Mouse (Mus musculus) layer of hippocampus, postnatal 10 days (tissue): Measurements from ENCODE around the gene Gna13. TPM values are rescaled to one million over a fixed set of nuclear protein-coding genes. Genes with fewer than 3 reads are reported as not detected.
"Not testable (repeated sequence)": the region's sequence is repeated elsewhere in the genome, so short reads cannot be mapped to it uniquely, and the experiment has no call there.

Experiments
- DNase-seq, 2 experiments: peaks; one replicate each; pipeline ENCODE4 v3.0.0; 2021; ENCODE audit warnings: low spot score in 2 of 2
- long read RNA-seq: library from polyadenylated mRNA; stranded (forward); transcript quantifications from one replicate; pipeline ENCODE4 v2.0.0, GENCODE M21; 2023
- total RNA-seq, 2 experiments: library from RNA; stranded (reverse); gene quantifications; 2 replicates each; pipeline ENCODE4 v1.2.3; 2021

Gene Gna13
- 10 to 100 TPM; 58.9 to 61.5 TPM for total RNA-seq
- long read RNA-seq, full-length matches to known transcripts, result 16 of 24 reads
- long read RNA-seq, partial matches to known transcripts, result 6 of 24 reads
- long read RNA-seq, other reads (novel, unspliced or antisense), result 2 of 24 reads

DNA sequence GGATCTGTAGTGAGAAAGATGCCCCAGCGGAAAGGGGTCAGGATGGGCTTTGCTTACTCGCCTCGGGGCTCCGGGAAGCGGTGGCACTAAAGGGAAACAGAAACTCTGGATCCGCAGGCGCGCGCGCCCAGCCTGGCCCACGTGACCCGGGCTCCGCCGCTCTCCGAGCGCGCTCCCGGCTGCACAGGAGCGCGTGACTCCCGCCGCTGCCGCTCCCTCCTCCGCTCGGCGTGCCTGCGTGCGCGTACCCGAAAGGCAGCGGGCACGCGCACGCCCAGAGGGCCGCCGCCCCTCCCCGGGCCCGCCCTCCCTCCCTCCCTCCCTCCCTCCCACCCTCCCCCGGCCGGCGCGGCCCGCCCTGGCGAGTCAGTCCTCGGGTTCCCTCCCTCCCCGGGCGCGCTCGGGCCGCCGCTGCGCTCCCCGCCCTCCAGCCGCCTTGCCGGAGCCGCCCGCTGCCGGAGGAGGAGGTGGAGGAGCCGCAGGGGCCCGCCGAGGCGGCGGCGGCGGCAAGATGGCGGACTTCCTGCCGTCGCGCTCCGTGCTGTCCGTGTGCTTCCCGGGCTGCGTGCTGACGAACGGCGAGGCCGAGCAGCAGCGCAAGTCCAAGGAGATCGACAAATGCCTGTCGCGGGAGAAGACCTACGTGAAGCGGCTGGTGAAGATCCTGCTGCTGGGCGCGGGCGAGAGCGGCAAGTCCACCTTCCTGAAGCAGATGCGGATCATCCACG, at the start of gene Gna13:
Gene Gna13 (plus strand): TSS at position 369 of the 728 bp plus-strand sequence.
- peak; percentile 88 to 93 for DNase-seq

DNA sequence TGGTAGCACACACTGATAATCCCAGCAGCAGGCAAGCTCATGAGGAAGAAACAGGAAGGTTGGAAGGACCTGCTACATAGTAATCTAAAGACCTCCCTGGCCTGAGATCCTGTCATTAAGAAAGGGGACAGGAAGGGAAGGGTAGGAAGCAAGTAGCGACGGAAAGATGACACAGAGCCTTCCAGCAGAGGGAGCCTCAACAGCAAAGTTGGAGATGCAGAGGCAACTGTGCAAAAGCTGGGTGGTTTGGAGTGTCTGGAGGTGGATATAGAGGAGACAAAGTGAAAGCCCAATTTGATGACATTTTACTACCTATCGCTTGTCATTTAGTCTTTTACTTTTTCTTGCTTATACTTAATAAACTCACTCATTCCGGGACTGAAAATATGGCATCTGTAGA, 45.7 kb upstream of the Gna13 start:
- DNase-seq, result peak; percentile 65 to 70

DNA sequence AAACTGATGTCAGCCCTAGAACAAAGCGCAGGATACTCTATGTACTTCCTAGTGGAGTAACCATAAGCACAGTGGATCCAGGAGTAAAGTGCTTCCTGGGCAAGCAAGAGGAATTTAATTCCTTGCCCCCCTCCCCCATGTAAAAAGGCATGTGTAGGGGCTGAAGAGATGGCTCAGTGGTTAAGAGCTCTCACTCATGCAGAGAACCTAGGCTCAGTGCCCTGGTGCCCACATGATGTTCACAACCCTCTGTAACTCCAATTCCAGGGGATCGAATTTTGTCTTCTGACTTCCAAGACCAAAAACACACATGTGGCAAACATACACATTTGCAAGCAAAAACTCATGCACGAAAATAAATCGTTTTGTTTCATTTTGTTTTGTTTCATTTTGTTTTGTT, 43.2 kb upstream of the Gna13 start:
- DNase-seq, result no peak

DNA sequence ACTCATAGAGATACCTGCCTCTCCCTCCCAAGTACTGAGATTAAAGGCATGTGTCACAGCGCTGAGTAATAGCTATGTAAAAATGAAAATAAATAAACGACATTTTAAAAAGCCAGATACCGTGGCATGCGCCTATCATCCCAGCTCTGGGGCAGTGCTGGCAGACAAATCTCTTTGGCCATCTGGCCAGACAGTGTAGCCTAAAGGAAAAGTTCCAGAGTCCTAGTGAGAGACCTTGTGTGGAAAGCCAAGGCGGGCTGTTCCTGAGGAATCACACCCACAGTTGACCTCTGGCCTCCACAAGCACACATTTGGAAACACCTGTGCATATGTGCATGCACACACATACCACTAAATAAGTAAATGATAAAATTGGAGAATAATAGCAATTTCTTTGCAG, 42.7 kb upstream of the Gna13 start:
- DNase-seq, result no peak

DNA sequence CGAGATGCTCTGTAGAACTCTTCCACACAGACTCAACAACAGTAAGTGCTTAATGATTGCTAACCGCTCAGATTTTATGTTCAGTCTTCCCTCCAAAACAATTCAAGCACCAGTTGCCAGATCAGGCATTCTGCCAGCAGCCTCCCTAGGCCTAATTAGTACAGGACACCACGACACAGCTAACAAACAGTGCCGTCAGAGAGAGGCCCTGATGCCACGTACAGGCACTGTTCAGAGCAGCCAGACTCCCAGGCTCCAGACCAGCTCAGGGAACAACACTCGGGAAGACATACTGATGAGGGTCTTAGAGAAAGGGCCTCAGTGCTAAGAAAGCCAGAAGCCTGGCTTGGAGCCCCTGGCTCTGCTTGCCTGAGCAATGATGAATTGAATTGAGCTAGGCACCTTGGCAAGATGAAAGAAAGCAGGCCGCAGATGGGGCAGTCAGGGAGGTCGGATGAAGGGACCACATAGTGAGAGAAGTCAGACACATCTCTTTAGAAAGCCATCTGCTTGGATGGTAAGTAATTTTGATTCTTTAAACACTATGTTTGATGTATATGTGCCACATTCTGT, 42.2 kb upstream of the Gna13 start:
- DNase-seq, result peak; percentile 87 to 89

DNA sequence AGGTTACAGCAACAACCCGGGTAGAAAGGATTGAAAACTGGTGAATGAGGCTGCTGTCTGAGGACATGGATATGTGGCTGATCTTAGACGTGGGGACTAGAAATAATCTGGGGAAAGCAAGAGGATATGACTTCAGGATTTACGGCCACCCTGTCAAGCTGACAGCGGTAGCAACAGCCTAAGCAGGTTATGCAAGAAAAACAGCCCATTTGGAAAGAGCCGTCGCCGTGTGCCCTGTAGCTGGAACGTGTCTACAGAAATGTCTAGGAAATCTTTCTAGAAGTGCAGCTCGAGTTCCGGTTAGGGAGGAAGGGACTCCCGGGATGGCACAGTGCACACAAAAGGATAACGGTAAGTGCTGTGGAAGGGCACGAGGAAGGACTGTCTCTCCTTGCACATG, 36.4 kb upstream of the Gna13 start:
- DNase-seq, result no peak

DNA sequence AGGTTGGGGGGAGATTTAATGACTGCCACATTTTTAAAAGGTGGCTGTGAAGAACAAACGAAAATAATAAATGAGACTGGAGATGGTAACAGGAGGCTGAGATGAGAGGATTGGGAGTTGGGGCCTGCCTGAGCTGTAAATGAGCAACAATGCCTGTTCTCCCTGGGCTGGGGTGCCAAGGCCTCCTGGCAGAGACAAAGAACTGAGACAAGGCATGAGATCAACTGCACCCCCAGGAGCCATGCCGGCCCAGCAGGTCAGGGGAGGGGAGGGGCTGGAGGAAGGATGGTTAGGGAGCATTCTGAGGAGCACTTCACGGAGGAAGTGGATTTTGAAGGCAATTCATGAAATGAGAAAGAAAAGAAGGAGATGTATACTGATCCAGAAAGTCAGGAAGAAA, 35.2 kb upstream of the Gna13 start:
- DNase-seq, result no peak

DNA sequence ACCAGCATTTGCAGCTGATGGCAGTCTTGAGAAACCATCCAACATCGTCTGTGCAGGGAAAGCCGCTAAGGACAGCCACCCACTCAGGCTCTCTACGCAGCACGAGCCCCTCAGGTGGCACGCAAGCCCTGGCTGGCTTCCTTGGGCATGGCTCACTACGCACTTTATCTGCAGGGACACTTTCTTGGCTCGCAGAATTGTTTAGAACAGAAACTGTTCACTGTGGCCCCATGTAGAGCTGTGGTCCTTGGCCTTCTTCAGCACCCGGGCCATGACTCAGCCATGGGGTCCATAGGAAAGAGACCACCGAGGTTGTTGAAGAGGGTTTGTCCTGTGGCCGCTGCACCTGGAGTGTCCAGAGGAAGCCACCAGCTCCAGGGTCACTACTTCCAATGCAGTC, 34.7 kb upstream of the Gna13 start:
- no peak for DNase-seq

DNA sequence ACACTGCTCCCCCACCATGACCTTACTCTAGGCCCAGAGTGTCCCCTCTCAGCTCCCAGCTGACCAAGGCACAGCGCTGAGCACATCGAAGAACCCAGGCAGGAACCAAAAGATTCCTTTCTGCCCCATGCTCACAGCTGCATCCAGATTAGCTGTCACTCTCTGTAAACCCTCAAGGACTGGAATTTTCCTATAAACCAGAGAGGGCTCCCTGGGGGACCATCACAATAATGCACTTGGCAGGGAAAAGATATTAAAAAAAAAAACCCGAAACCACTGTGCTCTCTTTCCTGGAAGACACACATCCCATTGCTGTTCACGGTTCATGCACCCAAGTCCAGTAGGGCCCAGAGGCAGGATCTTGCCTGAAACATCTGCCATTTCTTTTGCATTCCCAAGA, 33.3 kb upstream of the Gna13 start:
- DNase-seq, result no peak

DNA sequence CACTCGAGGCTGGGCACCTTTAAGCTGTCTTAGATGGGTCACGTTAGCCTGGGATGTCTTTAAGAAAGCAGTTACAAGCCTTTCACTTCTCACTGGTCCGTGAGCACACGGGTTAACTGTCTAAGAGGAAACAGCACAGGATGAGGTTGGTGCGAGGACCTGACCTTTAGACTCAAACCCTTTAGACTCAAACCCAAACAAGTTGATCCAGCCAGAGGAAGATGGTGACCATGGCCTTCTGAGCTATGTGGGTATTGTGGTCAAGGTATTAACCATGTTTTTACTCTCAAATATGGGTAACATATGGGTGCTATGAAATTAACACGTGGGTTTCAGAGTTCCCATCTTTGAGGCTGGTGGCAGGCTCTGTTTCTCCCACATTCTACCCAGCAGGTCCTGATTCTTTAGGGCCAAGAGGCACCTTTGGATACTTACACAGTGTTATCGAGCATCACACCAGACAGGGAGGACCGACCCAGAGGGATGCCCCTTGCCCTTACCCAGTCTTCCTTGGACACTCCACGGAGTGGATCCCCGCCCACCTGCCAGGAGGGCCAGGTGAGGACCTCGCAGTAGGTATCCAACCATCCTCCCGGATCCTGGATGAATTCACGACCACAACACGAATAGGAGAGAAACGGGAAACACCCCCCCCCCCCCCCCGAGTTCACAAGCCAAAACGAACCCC, 31.8 kb upstream of the Gna13 start:
- DNase-seq, result no peak

DNA sequence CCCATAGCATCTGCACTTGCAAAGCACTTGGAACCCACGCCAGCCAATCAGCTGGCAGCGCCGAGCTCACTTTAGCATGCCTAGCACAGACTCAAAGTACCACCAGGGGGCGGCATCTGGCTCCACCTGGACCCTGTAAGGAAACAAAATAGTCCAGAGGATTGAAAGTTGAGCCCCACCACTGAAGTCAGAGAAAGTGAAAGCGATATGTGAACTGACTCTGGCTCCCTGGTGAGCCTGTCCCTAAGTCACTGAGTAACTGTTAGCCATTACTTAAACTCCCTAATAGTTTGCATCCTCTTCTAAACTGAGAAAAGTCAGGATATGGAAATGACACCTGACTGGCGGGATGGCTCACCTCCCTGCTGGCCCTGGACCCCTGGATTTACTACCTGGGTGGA, 31.2 kb upstream of the Gna13 start:
- DNase-seq, result peak; percentile 93 to 95

DNA sequence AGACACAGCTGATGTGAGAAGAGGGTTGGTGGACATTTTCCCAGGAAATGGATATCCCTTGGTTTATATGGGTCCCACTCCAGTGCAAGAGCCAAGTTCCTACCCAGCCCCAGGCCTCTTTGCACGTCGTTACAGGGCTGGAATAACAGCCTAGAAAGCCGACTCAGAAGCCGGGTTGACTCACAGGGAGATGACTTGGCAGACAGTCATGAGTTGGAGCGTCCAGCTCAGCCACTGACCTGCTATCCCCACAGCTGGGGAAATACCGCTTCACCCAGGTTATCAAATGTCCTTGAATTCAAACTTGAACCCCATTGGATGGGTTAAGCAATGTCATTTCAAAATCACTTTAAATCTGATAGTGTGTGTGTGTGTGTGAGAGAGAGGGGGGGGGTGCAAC, 29.9 kb upstream of the Gna13 start:
- no peak for DNase-seq

DNA sequence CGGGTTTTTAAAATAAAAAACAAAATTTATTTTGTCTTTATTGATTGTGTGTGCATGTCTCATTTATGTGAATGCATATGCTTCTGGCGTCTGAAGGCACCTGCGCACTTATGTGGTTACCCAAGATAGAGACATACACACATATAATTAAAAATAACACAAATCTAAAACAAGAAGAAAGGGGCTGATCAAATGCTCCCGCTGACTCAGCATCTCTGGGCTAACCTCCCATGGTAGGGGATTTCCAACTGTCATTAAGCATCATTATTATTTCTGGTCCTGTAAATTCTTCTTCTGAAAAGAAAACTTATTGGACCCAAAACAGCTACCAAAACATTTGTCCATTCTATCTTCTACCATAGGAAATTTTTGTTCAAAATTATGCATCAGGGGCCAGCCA, 27.9 kb upstream of the Gna13 start:
- DNase-seq, result no peak

DNA sequence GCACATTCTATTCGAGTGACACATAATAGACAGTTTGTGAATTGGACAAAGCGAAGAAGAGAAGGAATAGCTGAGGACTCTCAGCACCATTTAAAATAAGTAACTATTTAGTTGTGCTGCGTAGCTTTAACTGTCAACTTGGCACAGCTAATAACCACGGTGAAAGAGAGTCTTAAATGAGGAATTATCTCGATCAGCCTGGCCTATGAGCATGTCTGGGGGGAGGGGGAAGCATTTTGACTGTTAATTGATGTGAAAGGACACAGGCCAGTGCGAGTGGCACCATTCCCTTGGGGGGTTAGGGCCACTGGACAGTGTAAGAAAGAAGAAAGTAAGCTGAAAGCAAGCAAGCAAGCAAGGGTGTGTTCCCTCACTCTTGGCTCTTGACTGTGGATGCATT, 26.7 kb upstream of the Gna13 start:
- DNase-seq, result no peak

DNA sequence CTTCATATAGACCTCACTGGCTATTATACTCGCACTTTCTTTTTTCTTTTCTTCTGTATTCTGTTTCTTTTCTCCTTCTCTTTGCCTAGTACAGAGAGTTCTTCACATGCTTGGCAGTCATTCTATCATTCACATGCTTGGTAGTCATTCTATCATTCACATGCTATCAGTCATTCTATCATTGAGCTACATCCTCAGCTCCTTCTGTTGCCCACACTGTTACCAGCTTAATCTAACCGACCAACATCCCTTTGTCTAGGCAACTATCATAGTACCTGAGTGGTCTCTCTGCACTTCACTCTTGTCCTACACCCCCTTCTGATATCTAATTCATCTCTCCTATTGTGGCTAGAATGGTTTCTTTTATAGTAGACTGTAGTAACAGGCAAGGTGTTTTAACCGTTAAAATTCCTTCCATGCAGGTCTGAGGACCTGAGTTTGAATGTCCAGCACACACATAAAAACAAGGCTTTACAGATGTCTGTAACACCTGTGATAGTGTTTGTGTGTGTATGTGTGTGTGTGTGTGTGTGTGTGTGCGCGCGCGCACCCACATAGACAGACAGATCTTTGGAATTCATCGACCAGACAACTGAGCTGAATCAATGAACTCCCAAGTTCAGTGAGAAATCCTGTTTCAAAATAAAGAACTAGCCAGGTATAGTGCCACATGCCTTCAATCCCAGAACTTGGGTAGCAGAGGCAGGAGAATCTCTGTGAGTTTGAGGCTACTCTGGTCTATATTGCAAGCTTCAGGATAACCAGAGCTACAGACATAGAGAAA, 23.3 kb upstream of the Gna13 start:
- no peak for DNase-seq

DNA sequence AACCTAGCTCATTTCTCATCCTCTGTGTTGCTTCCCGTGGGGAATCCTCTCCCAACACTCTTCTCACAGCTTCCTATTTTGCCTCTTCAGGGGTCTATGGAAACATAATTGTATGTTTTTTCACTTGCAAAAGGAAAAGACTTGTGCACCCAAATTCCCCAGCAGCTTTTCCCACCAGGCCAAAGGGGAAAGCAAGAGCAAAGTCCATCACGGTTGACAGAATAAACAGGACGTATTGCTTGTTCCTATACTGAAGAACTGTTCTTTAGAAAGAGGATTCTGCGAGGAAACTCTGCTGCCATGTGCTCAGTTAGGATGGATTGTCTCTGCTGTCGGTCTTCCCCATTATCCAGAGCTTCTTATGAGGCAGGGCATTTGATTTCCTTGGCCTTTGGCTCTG, 22.1 kb upstream of the Gna13 start:
- no peak for DNase-seq

DNA sequence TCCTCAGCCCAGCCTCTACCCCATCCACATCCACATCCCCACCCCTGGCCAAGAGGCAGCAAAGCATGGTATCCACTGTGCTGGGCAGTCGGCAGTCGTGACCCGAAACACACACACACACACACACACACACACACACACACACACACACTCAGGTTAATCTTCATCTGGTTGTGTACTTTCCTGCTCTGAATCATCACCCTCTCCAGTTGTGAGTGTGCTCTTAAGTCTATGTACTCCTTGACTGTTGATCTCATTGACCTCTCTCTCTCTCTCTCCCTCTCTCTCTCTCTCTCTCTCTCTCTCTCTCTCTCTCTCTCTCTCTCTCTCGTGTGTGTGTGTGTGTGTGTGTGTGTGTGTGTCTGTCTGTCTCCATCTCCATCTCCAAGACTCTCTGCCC, 20.0 kb upstream of the Gna13 start:
- DNase-seq, result not testable (repeated sequence)

DNA sequence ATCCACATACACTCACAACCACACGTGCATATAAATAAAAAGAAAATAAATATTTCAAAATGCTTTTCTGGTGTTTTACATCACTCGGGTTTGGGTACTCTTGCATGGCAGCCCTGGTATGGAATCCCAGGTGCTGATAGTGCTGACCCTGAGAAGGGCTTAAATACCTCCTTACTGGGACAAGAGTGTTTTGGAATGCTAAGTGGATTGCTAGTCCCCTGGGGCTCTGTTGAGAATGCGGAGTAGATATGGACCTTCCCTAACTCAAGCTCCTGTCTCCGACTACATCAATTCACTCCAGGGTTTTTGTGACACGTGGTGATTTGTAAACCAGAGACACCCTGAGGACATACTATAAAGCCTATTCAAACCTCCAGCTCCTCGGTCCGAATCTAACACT, 19.1 kb upstream of the Gna13 start:
- DNase-seq, result no peak

DNA sequence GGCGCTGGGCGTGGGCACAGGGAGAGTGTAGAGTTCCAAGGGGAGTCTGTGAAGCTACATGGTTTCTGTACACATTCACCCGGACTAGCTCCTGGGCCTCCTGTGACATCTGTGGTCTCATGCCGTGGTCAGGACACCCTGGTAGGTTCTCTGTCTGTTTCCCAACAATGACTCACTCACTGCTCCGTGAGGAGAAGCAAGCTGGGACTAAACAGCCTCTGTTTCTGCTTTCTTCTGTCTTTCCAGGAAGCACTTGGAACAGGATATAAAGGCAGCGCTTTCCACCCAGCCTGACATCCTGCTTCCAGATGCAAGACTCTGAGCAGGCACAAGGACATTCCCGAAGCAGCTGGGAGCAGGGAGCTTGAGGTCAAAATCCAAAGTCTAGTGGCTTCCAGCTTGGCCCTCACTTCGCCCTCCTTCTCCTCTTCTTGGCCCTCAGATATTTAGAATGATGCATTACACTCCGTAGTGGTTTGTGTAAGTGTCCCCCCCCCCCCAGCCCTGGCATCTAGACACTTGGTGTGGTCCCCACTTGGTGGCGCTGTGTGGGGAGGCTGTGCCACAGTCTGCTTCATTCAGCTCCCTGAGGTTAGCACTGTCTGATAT, 18.5 kb upstream of the Gna13 start:
- DNase-seq, result peak; percentile 56 to 60

DNA sequence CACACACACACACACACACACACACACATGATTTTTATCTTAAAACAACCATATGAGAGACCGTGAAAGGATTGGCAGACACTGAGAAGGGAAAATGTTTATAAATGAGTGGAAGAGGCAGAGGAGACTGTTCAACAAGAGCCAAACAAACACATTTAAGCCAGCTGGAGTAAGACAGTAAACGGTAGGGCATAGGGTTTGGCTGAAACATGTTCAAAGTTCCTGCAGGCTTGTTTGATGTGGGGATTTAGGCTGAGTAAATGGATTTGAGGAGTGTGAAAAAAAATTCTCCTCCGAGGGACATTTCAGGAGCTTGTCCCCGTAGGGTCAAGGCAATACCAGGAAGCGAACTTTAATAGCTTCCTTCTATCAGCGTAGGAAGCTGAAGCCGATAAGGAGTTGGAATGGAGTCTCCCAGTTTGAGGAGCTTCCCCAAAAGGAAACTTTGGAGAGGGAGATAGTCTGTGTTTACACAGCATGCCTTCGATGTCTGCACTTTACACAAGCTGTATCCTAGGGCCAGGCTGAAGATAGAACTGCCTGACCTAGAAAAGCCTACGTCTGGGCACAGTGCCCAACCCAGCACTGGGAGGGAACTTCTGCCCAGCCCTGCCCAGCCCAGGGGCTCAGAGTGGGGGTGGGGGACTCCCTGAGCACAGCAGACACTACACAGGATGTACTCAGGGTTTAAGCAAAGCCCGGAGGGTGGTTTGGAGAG, 15.2 kb upstream of the Gna13 start:
- peak; percentile 76 to 83 for DNase-seq

DNA sequence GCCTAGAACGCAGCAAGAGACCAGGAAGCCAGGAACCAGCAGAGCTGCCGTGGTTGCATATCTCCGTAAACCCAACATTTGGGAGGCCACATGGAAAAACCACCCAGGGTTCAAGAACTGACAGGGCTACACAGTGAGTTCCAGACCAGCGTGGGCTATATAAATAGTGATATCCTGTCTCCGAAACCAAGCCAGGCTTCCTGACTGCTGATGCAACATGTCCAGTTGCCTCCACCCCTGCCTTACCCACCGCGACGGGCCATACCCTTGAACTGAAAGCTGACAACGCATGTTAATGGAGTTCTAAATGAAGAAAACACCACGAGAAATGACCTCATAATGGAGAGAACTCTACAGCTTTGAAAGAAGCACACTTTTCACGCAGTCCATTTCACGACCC, 14.2 kb upstream of the Gna13 start:
- no peak for DNase-seq
